Mouse (Mus musculus) cerebellum, adult 2 months (tissue): Measurements from ENCODE around the gene Dhx40.

Source experiments
- CTCF ChIP-seq: fragments of 200-500 bp; IDR thresholded peaks from 2 replicates; pipeline ENCODE4 v1.5.1; 2011; ENCODE audit warnings: low read depth, mild to moderate bottlenecking, control low read depth, low read length, moderate library complexity, borderline replicate concordance; ENCODE audit not compliant: insufficient read depth
- POLR2A ChIP-seq: fragments of 200-500 bp; IDR thresholded peaks from 2 replicates; pipeline ENCODE4 v1.6.1; 2011; ENCODE audit warnings: low read length, control low read depth, borderline replicate concordance; ENCODE audit not compliant: insufficient read depth

- TF ChIP-seq POLR2A (no peak), CTCF (no peak)
These were observed 47.2 kb downstream of the Dhx40 start for GRCm38 (mm10) chr11:86760357-86760756.
